Mouse (Mus musculus): ENCODE measurements around the gene Coch.
"Not testable (repeated sequence)": the region's sequence is repeated elsewhere in the genome, so short reads cannot be mapped to it uniquely, and the experiment has no call there.

Coch gene

DNA sequence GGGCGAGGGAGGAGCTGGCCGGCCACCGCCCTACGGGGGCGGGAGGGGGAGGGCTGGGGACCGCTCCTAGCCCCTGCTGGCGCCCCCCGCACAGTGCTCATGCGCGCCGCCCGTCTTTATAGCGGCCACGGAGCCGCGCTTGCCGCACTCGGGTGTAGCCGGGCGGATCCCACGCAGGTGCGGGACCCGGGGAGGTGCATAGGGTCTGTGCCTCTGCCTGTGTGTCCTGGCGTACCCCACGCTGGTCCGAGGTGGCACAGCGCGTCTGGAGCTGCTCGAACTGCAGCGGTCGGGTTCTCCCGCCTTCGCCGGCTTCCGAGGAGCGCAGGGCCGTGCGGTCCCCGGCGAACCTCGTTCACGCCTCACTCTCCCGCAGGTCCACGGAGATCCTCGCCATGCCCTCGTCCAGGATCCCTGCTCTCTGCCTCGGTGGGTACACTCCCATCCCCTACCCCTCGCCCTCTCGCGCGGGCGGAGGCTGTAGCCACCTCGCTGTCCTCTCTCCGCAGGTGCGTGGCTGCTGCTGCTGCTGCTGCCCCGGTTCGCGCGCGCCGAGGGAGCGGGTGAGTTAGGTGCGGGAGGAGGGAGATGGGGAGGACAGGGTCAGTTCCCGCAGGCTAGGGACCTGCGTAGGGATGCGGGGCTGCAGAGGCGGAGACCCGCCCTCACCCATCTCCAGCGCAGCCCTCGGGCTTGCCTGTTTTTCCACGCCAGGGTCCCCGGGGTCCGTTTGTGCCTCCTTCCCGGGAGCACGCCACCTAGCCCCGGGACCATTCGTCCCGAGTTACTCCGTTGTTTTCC lies at the start of gene Coch:
TSS of gene Coch (plus strand) at position 113 of the 801 bp plus-strand sequence.
- no peak for DNase-seq

DNA sequence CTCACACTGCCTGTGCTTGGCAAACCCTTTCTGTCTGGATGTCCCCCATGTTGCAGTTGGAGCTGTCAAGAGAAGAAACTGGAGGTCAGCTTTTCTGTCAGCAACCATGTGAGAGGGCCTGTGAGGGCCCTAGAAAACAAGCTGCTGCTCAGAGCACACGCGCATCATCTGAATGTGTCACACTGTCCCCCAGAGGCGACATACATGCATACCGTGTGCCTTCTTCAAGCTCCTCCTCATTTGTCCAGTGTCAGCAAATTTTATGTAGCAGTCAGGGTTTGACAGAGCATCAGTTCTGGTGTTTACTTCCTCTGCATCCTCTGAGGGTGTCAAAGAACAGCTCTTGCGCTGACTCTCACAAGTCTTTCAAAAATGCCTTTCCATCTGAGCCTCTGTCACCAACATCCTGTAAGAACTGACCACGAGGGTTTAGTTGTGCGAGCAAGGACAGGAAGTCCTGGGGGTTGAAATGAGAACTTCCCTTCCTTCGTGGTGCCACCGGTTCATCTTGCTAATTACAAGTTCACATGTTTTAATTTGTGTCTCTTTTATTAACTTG lies 49.7 kb upstream of the Coch start:
- DNase-seq, result no peak

- DNase-seq, result no peak
Observed at GRCm38 (mm10) chr12:51555041-51555440, 38.1 kb upstream of the Coch start.

GRCm38 (mm10) chr12:51561416-51561815 lies 31.7 kb upstream of the Coch start:
- DNase-seq, result no peak

DNA sequence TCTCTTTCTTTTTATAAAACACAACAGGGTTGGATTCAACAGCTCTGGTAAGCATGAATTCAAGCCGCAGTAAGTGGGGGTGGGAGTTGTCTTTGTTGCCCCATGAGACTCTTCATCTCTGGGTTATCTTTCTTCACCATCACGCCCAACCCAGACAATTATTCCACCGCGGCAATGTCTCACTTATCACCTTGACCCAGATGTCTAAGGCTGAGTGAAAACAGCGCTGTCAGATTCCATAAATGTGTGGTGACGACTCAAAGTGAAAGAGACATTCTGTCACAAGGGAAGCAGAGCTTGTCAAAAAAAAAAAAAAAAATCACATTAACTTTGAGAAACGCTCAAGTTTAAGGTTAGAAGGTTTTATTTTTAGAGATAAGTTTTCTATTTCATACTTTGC lies 25.9 kb upstream of the Coch start:
- no peak for DNase-seq

GRCm38 (mm10) chr12:51569472-51569871 lies 23.7 kb upstream of the Coch start:
- DNase-seq, result no peak

- DNase-seq, result no peak
Observed at GRCm38 (mm10) chr12:51569944-51570343, 23.2 kb upstream of the Coch start.

DNA sequence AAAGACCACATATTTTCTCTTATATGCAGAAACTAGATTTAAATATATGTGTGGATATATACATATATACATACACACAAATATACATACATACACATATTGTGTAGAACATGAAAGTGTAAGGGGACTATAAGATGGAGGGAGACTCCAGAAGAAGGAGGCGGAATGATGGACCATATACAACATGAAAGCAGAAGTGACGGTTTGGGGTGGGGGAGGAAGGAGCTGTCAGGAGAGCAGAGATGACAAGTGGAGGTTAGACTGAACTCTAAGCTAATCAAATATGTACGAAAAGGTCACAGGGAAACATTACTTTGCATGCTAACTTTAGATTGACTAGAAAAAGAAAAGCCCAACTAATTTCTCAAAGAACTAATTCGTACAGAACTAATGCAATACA lies 20.5 kb upstream of the Coch start:
- no peak for DNase-seq

GRCm38 (mm10) chr12:51577816-51578215 lies 15.3 kb upstream of the Coch start:
- not testable (repeated sequence) for DNase-seq

GRCm38 (mm10) chr12:51589263-51589662 lies 3.9 kb upstream of the Coch start:
- DNase-seq, result no peak

DNA sequence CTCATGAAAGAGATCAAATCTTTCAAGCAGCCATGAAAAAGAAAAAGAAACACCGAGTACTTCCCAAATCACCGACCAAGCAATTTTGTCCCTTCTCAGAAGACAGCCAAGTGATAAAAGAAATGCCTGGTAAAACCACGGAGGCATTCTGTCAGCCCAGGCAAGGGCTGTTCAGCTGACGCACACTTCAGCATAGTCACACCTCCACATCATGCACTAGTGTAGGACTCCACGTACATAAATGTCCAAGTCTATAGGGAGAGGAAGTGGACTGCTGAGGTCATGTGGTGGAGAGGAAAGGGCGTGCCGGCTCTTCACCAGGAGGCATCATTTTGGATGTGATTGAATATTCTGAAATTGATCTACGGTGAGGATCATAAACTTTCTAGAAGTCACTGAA lies 1.2 kb upstream of the Coch start:
- no peak for DNase-seq

DNA sequence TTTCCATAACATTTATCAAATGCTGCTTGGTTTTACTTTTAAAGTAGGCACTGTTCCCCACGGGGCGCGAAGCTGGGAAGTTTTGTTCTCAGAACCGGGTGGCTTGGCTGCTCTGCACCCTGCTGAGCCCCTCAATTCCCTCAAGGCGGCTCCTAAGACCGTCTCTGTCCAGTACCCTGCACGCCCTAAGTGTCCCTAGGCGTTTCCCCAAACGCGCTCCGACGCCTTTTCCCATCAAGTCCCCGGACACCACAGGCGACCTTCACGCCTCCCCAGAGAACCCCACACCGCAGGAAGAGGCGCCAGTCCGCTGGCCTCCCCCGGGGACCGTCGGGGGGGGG lies 283 bp upstream of the Coch start:
- no peak for DNase-seq

DNA sequence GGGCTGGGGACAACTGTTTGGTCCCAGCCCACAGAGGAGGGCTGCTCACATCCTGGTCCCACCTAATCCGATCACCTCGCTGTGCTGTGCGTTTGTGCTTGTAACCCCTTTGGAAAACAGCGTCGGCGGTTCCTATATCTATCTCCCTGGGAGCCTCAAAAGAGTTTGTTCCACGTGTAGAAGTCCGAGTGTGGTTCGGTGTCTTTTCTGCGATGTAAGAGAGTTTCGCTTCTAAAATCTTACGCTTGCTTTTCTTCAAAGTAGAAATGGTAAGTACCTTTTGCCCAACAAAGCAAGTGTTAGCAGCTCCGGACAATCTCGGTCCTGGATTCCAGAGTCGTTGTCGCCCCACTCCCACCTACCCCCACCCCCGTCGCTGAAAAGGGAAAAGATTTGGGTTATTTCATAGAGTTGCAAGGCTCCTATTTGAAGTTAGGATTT lies 909 bp downstream of the Coch start:
- no peak for DNase-seq

DNA sequence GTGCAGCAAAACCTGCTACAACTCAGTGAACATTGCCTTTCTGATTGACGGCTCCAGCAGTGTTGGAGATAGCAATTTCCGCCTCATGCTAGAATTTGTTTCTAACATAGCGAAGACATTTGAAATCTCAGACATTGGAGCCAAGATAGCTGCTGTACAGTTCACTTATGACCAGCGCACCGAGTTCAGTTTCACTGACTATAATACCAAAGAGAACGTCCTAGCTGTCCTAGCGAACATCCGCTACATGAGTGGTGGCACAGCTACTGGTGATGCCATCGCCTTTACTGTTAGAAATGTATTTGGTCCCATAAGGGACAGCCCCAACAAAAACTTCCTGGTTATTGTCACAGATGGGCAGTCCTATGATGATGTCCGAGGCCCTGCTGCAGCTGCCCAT lies 10.2 kb downstream of the Coch start:
- no peak for DNase-seq

DNA sequence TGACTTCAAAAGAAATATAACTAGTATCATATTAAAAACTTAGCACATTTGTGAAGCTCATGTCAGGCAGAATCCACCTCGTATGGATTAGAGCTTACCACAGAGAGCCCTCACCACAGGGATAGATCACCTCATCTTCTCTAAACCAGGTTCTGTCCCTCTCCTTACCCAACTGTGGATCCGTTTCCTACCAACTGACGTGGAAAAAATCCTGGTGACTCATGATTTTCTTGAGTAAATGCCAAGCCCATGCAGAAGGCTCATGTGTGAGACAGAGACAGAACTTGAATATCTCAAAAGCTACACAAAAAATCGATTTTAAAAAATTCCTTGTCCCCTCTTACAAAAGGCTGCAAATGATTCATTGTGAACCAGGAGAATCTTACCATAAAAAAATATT lies 13.0 kb downstream of the Coch start:
- no peak for DNase-seq

DNA sequence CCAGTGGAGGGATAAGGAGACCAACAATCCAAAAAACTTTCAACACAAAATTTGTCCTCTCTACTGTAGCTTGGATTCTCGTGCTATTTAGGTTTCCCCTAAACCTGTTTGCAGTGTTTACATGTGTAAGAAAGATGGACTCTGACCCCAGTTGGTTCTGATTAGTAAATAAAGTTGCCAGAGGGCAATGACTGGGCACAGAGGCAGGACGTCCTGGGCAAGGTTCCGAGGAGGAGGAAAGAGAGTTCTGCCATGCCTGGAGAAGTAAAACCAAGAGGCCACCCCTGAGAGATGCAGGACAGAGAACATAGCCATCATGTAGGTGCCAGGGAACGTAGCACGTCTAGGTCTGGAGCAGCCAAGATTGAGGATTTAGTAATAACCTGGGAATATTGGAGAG lies 19.2 kb downstream of the Coch start:
- DNase-seq, result no peak

DNA sequence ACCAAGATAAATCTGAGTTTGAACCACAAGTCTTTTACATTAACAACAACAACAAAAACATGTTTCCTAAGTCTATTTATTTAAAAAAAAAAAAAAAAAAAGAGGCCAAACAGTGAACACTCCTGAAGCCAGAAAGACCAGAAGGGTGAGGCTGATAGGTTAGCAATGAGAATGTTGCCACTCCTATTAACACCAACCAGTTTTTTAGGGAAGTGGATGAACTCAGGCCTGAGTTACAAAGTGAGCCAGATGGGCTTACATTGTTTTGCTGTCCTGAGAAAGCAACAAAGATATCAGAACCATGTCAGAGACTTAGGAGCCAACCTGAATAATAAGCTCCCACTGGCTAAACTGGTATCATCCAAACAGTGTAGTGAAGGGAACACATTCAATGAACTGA lies 27.4 kb downstream of the Coch start:
- no peak for DNase-seq

- DNase-seq, result no peak
Observed at GRCm38 (mm10) chr12:51621161-51621560, 28.0 kb downstream of the Coch start.

- DNase-seq, result no peak
Observed at GRCm38 (mm10) chr12:51622670-51623365, 29.7 kb downstream of the Coch start.

- DNase-seq, result no peak
Observed at GRCm38 (mm10) chr12:51623366-51623694, 30.2 kb downstream of the Coch start.

DNA sequence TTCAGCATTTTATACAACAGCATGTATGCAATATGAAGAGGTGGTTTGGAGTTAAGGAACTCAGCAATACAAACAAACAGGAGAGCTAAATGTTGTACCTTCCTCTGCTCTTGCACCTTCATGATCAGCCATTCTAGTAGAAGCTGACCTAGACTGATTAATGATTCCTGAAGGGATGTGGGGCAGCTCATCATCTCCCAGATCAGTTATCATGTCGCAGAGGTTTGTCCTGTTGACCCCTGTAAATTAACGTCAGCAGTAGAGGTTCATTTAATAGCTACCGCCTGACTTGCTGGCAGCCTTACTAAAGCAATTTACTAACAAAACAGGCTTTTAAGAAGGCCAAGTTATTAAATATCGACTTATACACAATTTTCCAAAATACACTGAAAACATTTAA lies 40.3 kb downstream of the Coch start:
- DNase-seq, result no peak

DNA sequence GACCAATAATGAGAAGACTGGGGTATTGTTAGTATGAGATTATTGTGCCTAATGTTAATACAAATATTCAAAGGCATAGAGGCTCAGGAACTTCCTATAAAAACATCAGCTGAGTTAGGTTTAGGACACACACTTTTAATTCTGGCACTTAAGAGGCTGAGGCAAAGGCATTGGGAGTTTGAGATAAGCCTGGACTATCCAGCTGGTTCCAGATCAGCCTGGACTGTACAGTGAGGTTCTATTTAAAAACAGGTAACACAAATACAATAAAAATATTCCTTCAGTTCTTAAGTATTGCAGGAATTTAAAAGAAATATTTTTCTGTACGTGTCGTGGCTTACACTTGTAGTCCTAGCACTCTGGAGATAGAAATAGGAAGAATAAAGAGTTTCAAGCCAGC lies 43.1 kb downstream of the Coch start:
- no peak for DNase-seq

- DNase-seq, result no peak
Observed at GRCm38 (mm10) chr12:51636689-51637470, 43.7 kb downstream of the Coch start.

DNA sequence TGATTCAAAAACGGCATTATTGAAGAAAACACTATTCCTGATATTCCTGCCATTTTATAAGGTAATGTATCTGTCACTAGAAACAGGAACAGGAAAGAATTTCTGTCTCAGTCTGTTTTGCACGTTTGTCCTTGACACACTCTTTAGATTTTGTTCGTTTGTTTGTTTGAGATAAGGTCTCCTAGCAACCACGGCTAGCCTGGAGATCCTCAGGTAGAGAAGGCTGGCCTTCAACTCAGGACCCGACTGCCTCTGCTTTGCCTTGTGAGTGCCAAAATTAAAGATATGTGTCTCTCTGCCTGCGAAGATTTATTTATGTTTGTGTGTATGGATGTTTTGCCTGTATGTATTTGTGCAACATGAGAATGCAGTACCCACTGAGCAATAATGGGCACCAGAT lies 48.7 kb downstream of the Coch start:
- DNase-seq, result no peak

Data from cerebellum, adult 8-10 months (tissue).